Mouse (Mus musculus) R1 (cell line): ENCODE results near the gene Rif1.

Source experiments
- DNase-seq: peaks from one replicate; pipeline ENCODE4 v3.0.0-alpha.2; 2018; ENCODE audit warnings: low read depth, low spot score

The Rif1 gene

DNA sequence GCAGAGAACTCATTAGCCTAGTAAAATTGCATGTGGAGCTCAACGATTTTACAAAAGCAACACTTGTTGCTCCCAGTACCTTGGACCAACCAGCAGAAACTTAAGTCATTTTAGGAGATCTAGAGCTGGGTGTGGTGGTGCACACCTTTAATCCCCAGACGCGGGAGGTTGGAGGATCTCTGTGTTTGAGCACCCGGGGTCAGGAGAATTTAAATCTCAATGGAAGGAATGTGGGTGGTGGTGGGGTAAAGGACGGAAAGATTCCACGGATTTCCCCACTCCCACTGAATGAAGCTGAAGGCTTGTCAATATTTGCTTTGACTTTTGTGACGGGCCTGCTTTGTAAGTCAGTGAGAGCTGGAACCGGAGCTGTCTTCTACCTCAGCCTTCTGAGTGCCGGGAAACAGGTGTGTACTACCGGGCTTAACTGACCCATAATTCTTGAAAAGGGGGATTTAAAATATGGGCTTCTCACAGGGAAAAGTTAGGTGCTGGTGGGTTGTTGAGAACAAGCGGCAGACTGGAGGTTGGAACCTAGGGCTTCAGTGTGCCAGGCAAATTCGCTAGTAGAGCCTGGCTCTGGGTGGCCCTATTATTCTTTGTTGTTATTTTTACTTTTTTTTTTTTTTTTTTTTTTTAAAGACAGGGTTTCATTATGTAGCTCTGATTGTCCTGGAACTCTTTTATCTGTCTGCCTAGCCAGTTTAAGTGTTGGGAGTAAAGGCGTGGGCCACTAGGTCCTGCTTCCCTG lies 1.2 kb upstream of the Rif1 start:
- peak; percentile 99 for DNase-seq

- peak; percentile 99 for DNase-seq
Measured at GRCm38 (mm10) chr2:52072065-52072490, 554 bp upstream of the Rif1 start.

- peak; percentile 47 for DNase-seq
Measured at GRCm38 (mm10) chr2:52073141-52073904, 691 bp downstream of the Rif1 start.

GRCm38 (mm10) chr2:52078666-52079065 lies 6.0 kb downstream of the Rif1 start:
- DNase-seq, result peak; percentile 35

- DNase-seq, result no peak
Measured at GRCm38 (mm10) chr2:52084013-52084412, 11.4 kb downstream of the Rif1 start.

- no peak for DNase-seq
Measured at GRCm38 (mm10) chr2:52084571-52084970, 11.9 kb downstream of the Rif1 start.

- no peak for DNase-seq
Measured at GRCm38 (mm10) chr2:52114086-52114485, 41.5 kb downstream of the Rif1 start.

- DNase-seq, result peak; percentile 53
Measured at GRCm38 (mm10) chr2:52131370-52131769, 58.7 kb downstream of the Rif1 start.

- no peak for DNase-seq
Measured at GRCm38 (mm10) chr2:52133351-52133750, 60.7 kb downstream of the Rif1 start.

DNA sequence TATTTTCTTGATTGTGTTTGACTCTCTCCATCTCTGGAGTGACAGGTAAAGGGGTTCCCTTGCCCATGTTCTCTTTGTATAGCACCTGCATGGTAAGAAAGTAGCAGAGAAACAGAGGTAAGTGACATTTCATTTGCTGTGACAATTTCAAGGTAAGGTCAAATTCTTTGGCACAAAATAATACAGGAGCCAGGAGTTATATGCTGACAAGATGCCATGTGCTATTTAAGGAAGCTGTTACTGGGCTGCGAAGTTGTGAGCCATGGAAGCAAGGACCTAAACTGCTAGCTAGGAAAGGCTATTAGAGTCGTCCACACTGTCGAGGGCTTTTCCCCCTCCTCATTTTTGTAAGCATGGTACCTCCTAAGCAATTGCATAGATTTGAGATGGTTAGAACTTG lies 80.4 kb downstream of the Rif1 start:
- no peak for DNase-seq

GRCm38 (mm10) chr2:52169243-52170005 lies 96.8 kb downstream of the Rif1 start:
- DNase-seq, result no peak
